ENCODE assay signal across 8 mouse cellular contexts in genomic region chr2:131982546-131983196, GRCm38 (mm10). TPM values are rescaled to one million over a fixed set of nuclear protein-coding genes. Genes with fewer than 3 reads are reported as not detected.
A peak's percentile ranks its signal among the peaks of the same experiment; 100 is the strongest.
DNase-seq lines count a peak whose midpoint lies in the region; ATAC-seq lines count a peak whose summit lies in the region.

No protein-coding gene starts in this region.

- no peaks in the 10 kb centered on the region for H3K36me3 ChIP-seq in heart, embryonic 11.5 days (ENCODE audit: control insufficient read depth, insufficient read depth, low read length)
- H3K36me3 ChIP-seq in embryonic facial prominence, embryonic 11.5 days (replicated peaks; ENCODE audit: control insufficient read depth, insufficient read depth, low read depth, low read length): no peaks in the 10 kb centered on the region

- no peak overlapping the region for H3K9ac ChIP-seq in heart, embryonic 11.5 days (ENCODE audit: low read depth, low read length)
- H3K9ac ChIP-seq in embryonic facial prominence, embryonic 11.5 days (replicated peaks; ENCODE audit: low read length): no peak overlapping the region

- H3K4me2 ChIP-seq in heart, embryonic 11.5 days: no peak overlapping the region
- no peak overlapping the region for H3K4me2 ChIP-seq in embryonic facial prominence, embryonic 11.5 days (ENCODE audit: low read depth, low read length)

- H3K4me3 ChIP-seq in heart, embryonic 11.5 days (ENCODE audit: low read depth, low read length): no peak overlapping the region
- H3K4me3 ChIP-seq in embryonic facial prominence, embryonic 11.5 days (ENCODE audit: low read depth, low read length): no peak overlapping the region

- H3K4me1 ChIP-seq in heart, embryonic 11.5 days (ENCODE audit: control insufficient read depth, insufficient read depth, low read length): peaks cover 10% of the 10 kb centered on the region
- no peaks in the 10 kb centered on the region for H3K4me1 ChIP-seq in embryonic facial prominence, embryonic 11.5 days (ENCODE audit: control insufficient read depth, insufficient read depth, low read length)

- no peaks in the 10 kb centered on the region for H3K9me3 ChIP-seq in heart, embryonic 11.5 days (replicated peaks; ENCODE audit: control insufficient read depth, low read length)
- H3K9me3 ChIP-seq in embryonic facial prominence, embryonic 11.5 days (replicated peaks; ENCODE audit: control insufficient read depth, low read length): no peaks in the 10 kb centered on the region

- no peak for ATAC-seq in heart, embryonic 11.5 days (replicated peaks; ENCODE audit: insufficient number of reproducible peaks, low FRiP score, low TSS enrichment)
- ATAC-seq in embryonic facial prominence, embryonic 11.5 days (replicated peaks; ENCODE audit: insufficient number of reproducible peaks, low FRiP score, low TSS enrichment, low read depth): 0 out of 2 replicates have a peak, but pooled peaks have one; percentile 52

- intact Hi-C loops in heart, postnatal 36 days (cut with DNase I): loop anchor here (1.0 to 5.0 kb wide), 3 partner anchors 80 to 260 kb away; no protein-coding TSS in a partner anchor

- peak; percentile 72 to 77 for DNase-seq in heart, adult 18-20 months
- peak; percentile 48 for DNase-seq in adrenal gland, postnatal 25 days
- DNase-seq in embryonic facial prominence, embryonic 11.5 days (ENCODE audit: low spot score): peak; percentile 80
- peak; percentile 60 to 64 for DNase-seq in heart, postnatal 36 days
- DNase-seq in kidney, postnatal 36 days: peak; percentile 71 to 76
- DNase-seq in lung, postnatal 25 days (ENCODE audit: low spot score): peak; percentile 68
- DNase-seq in right cerebral cortex, postnatal 14 days: peak; percentile 54

- 14% methylated on average over 6 of the region's 6 CpGs for WGBS in heart, embryonic 11.5 days (ENCODE audit: insufficient replicate concordance)
- 21% methylated on average over 6 of the region's 6 CpGs for WGBS in embryonic facial prominence, embryonic 11.5 days

- H3K27me3 ChIP-seq in heart, embryonic 11.5 days (ENCODE audit: control insufficient read depth, insufficient read depth, low read length): no peaks in the 10 kb centered on the region
- no peaks in the 10 kb centered on the region for H3K27me3 ChIP-seq in embryonic facial prominence, embryonic 11.5 days (ENCODE audit: control insufficient read depth, insufficient read depth, low read length)

- H3K27ac ChIP-seq in heart, embryonic 11.5 days (ENCODE audit: low read depth, low read length): no peak overlapping the region
- H3K27ac ChIP-seq in embryonic facial prominence, embryonic 11.5 days (replicated peaks; ENCODE audit: low read depth, low read length): no peak overlapping the region

RNA-seq across cellular contexts. Expression of gene Prnd, which starts 32.0 kb away (rescaled TPM):
- total RNA-seq in heart, adult 18-20 months (2021): 1 to 10 TPM in 1 of 2 experiments, not detected in 1; 1.7 TPM
- polyA plus RNA-seq in heart, embryonic 11.5 days (2014; fragmentation: Nextera tagmentation; extraction: Ambion mirVana): 3.2 and 4.0 TPM in 2 replicates
- not detected in 2 replicates for total RNA-seq in adrenal gland, postnatal 25 days (2021)
- polyA plus RNA-seq in embryonic facial prominence, embryonic 11.5 days (2014; fragmentation: Nextera tagmentation; extraction: Ambion mirVana): 15.1 and 15.6 TPM in 2 replicates
- total RNA-seq in heart, postnatal 36 days (2021): 1 to 10 TPM; 1.4 to 2.4 TPM

RNA-seq across cellular contexts. Expression of gene Rassf2, which starts 47.4 kb away (rescaled TPM):
- 10 to 100 TPM in 1 of 2 experiments, 1 to 10 TPM in 1; 7.7 to 11.7 TPM for total RNA-seq in heart, adult 18-20 months (2021)
- 3.1 and 3.9 TPM in 2 replicates for polyA plus RNA-seq in heart, embryonic 11.5 days (2014; fragmentation: Nextera tagmentation; extraction: Ambion mirVana)
- 4.8 and 5.6 TPM in 2 replicates for total RNA-seq in adrenal gland, postnatal 25 days (2021)
- polyA plus RNA-seq in embryonic facial prominence, embryonic 11.5 days (2014; fragmentation: Nextera tagmentation; extraction: Ambion mirVana): 9.5 and 10.3 TPM in 2 replicates
- total RNA-seq in heart, postnatal 36 days (2021): 1 to 10 TPM; 8.5 to 9.5 TPM
